Mouse (Mus musculus) brain, embryonic 14.5 days (tissue): ENCODE measurements at regions not wholly inside any gene's neighbourhood (a gene's known extent, or its start where the extent isn't known, plus 50 kb on each side); places are given as distances from the start of the nearest gene placed in this dataset.

Source experiments
- DNase-seq: peaks from one replicate; pipeline ENCODE4 v3.0.0-alpha.2; 2011; ENCODE audit warnings: low read depth
- CTCF ChIP-seq: fragments of 200-500 bp; IDR thresholded peaks from 2 replicates; pipeline ENCODE4 v1.5.1; 2012; ENCODE audit warnings: inconsistent platforms, mild to moderate bottlenecking, moderate library complexity, borderline replicate concordance; ENCODE audit not compliant: insufficient read depth, insufficient read length; ENCODE audit errors: extremely low read depth
- POLR2A ChIP-seq: fragments of 200-500 bp; IDR thresholded peaks from 2 replicates; pipeline ENCODE4 v1.6.1; 2012; ENCODE audit warnings: mild to moderate bottlenecking, inconsistent platforms, borderline replicate concordance; ENCODE audit not compliant: poor library complexity, insufficient read depth, insufficient read length, severe bottlenecking; ENCODE audit errors: extremely low read depth

GRCm38 (mm10) chr3:42228399-42228755, 486.0 kb downstream of the D3Ertd751e start:
- peak; percentile 37 for DNase-seq
- TF ChIP-seq CTCF (no peak), POLR2A (no peak)

- TF ChIP-seq POLR2A (no peak), CTCF (no peak)
- no peak for DNase-seq
Observed at GRCm38 (mm10) chr3:42232268-42232667, 489.9 kb downstream of the D3Ertd751e start.

DNA sequence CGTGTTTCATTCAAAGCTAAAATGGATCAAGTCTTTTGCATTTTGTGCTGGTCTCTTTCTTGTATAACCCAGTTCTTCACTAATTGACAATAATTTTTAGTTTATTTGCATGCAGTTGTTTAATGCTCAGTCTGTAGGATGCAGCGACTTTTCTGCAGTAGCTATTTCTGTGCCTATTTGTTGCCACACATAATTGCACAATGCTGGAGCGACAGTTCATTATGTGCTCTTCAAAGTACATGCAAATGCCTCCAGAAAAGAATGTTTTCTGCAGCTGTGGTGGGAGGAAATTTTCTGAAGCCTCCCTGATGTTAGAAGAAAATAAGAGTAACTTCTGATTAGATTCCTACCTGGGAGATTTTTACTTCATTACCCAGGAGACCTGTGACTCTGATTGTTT, 491.3 kb downstream of the D3Ertd751e start:
- no peak for TF ChIP-seq CTCF
- TF ChIP-seq POLR2A = no peak
- peak; percentile 42 for DNase-seq

- TF ChIP-seq POLR2A = no peak
- no peak for TF ChIP-seq CTCF
- DNase-seq = no peak
Observed at GRCm38 (mm10) chr3:42235515-42235914, 493.1 kb downstream of the D3Ertd751e start.
